Mouse (Mus musculus) myocyte (in vitro differentiated cells): Measurements from ENCODE around the gene Tmprss5. TPM values are rescaled to one million over a fixed set of nuclear protein-coding genes. Genes with fewer than 3 reads are reported as not detected.

Experiments
- H3K27me3 ChIP-seq: one replicate; pipeline ENCODE4 v1.6.1; 2011; ENCODE audit not compliant: control insufficient read depth, insufficient read depth, insufficient read length
- H3K36me3 ChIP-seq: one replicate; pipeline ENCODE4 v1.6.1; 2011; ENCODE audit not compliant: control insufficient read depth, insufficient read depth
- H3K4me2 ChIP-seq: one replicate; pipeline ENCODE4 v1.6.1; 2011; ENCODE audit warnings: low read depth, control low read depth
- H3K4me3 ChIP-seq: one replicate; pipeline ENCODE4 v1.5.1; 2011; ENCODE audit warnings: mild to moderate bottlenecking, control low read depth, moderate library complexity
- H3K79me2 ChIP-seq: one replicate; pipeline ENCODE4 v1.6.1; 2011; ENCODE audit not compliant: control insufficient read depth, insufficient read depth
- H3ac ChIP-seq: one replicate; pipeline ENCODE4 v1.6.1; 2011; ENCODE audit not compliant: control insufficient read depth, insufficient read length
- CEBPB ChIP-seq: IDR thresholded peaks from 2 replicates; pipeline ENCODE4 v1.6.1; 2011; ENCODE audit warnings: mild to moderate bottlenecking, moderate library complexity; ENCODE audit not compliant: poor library complexity, insufficient read depth, severe bottlenecking
- E2F4 ChIP-seq: IDR thresholded peaks from one replicate; pipeline ENCODE4 v1.6.1; 2011; ENCODE audit warnings: mild to moderate bottlenecking, control low read depth, moderate library complexity; ENCODE audit not compliant: insufficient read depth
- MAX ChIP-seq: IDR thresholded peaks from one replicate; pipeline ENCODE4 v1.6.1; 2011; ENCODE audit warnings: low read depth, mild to moderate bottlenecking, control low read depth
- MYOD1 ChIP-seq, 3 experiments: IDR thresholded peaks; one replicate each; pipeline ENCODE4 v1.6.1; 2011; ENCODE audit warnings: control low read depth in 2 of 3, low read depth in 2 of 3, mild to moderate bottlenecking in 2 of 3, moderate library complexity in 1 of 3; ENCODE audit not compliant: insufficient read length in 2 of 3, control insufficient read depth in 1 of 3
- MYOG ChIP-seq, 3 experiments: IDR thresholded peaks; one replicate each; pipeline ENCODE4 v1.6.1; 2011; ENCODE audit warnings: control low read depth in 2 of 3, low read depth in 2 of 3, mild to moderate bottlenecking in 2 of 3; ENCODE audit not compliant: insufficient read length in 2 of 3, control insufficient read depth in 1 of 3, insufficient read depth in 1 of 3
- POLR2A ChIP-seq: IDR thresholded peaks from one replicate; pipeline ENCODE4 v1.6.1; 2011; ENCODE audit warnings: low read depth, mild to moderate bottlenecking, control low read depth, moderate library complexity; ENCODE audit not compliant: insufficient read length
- POLR2AphosphoS2 ChIP-seq: IDR thresholded peaks from one replicate; pipeline ENCODE4 v1.6.1; 2011; ENCODE audit warnings: low read depth, control low read depth; ENCODE audit not compliant: insufficient read length
- REST ChIP-seq: IDR thresholded peaks from one replicate; pipeline ENCODE4 v1.6.1; 2011; ENCODE audit warnings: mild to moderate bottlenecking, control low read depth, moderate library complexity; ENCODE audit not compliant: insufficient read depth, insufficient read length
- SRF ChIP-seq: IDR thresholded peaks from one replicate; pipeline ENCODE4 v1.6.1; 2011; ENCODE audit warnings: low read depth; ENCODE audit not compliant: control insufficient read depth, insufficient read length
- TCF12 ChIP-seq: IDR thresholded peaks from one replicate; pipeline ENCODE4 v1.6.1; 2011; ENCODE audit warnings: mild to moderate bottlenecking, control low read depth; ENCODE audit not compliant: poor library complexity, insufficient read depth, severe bottlenecking
- TCF3 ChIP-seq: IDR thresholded peaks from one replicate; pipeline ENCODE4 v1.6.1; 2011; ENCODE audit warnings: low read depth, control low read depth; ENCODE audit not compliant: insufficient read length
- USF1 ChIP-seq: IDR thresholded peaks from one replicate; pipeline ENCODE4 v1.6.1; 2011; ENCODE audit warnings: low read depth, mild to moderate bottlenecking, control low read depth, moderate library complexity
- polyA plus RNA-seq: library from polyadenylated mRNA; unstranded; fragments of >200 nt; fragmentation: generic; extraction: Trizol; gene quantifications from one replicate; pipeline ENCODE4 v1.2.1, GENCODE M21; 2012; ENCODE audit warnings: missing spikeins

The Tmprss5 gene
- polyA plus RNA-seq, 1 experiment, result not detected

- no peak overlapping the region for H3K4me3 ChIP-seq
- no peak overlapping the region for H3ac ChIP-seq
- H3K79me2 ChIP-seq, result no peaks in the 10 kb centered on the region
- H3K36me3 ChIP-seq, result no peaks in the 10 kb centered on the region
- TF ChIP-seq POLR2AphosphoS2 (no peak), POLR2A (no peak), CEBPB (no peak), MAX (no peak), TCF3 (no peak), TCF12 (no peak), USF1 (no peak), E2F4 (no peak), REST (no peak), MYOG (IDR thresholded peaks at IDR 0.05; ENCODE audit: control insufficient read depth in 1 of 3, insufficient read depth in 1 of 3, insufficient read length in 2 of 3, low read depth in 2 of 3) (no peak), MYOD1 (IDR thresholded peaks at IDR 0.05; ENCODE audit: control insufficient read depth in 1 of 3, insufficient read length in 2 of 3, low read depth in 2 of 3) (no peak), SRF (no peak)
- H3K27me3 ChIP-seq, result peaks cover 4% of the 10 kb centered on the region
- H3K4me2 ChIP-seq, result no peak overlapping the region
Measured at GRCm38 (mm10) chr9:49145776-49146175, 64.7 kb downstream of the Tmprss5 start.

GRCm38 (mm10) chr9:49147031-49147430 lies 66.0 kb downstream of the Tmprss5 start:
- no peak for TF ChIP-seq MYOD1 (IDR thresholded peaks at IDR 0.05; ENCODE audit: control insufficient read depth in 1 of 3, insufficient read length in 2 of 3, low read depth in 2 of 3)
- no peak for TF ChIP-seq TCF12
- no peak for TF ChIP-seq POLR2AphosphoS2
- no peak for TF ChIP-seq TCF3
- no peak for TF ChIP-seq MYOG (IDR thresholded peaks at IDR 0.05; ENCODE audit: control insufficient read depth in 1 of 3, insufficient read depth in 1 of 3, insufficient read length in 2 of 3, low read depth in 2 of 3)
- TF ChIP-seq MAX, result no peak
- TF ChIP-seq POLR2A, result no peak
- TF ChIP-seq REST, result no peak
- no peak for TF ChIP-seq E2F4
- TF ChIP-seq CEBPB, result no peak
- no peak overlapping the region for H3K4me2 ChIP-seq
- H3K36me3 ChIP-seq, result no peaks in the 10 kb centered on the region
- peaks cover 4% of the 10 kb centered on the region for H3K27me3 ChIP-seq
- H3K4me3 ChIP-seq, result no peak overlapping the region
- no peaks in the 10 kb centered on the region for H3K79me2 ChIP-seq
- H3ac ChIP-seq, result no peak overlapping the region

Other genes starting within 250 kb of the Tmprss5 start
- gene Zbtb16, start 245.0 kb upstream of the Tmprss5 start, polyA plus RNA-seq, result not detected
- gene Htr3a, start 170.2 kb upstream of the Tmprss5 start, polyA plus RNA-seq, result not detected
- not detected for gene Htr3b, start 116.3 kb upstream of the Tmprss5 start, polyA plus RNA-seq
- gene Usp28, start 95.9 kb upstream of the Tmprss5 start, polyA plus RNA-seq, result 27.5 TPM
- 10.2 TPM for gene Zw10, start 25.6 kb upstream of the Tmprss5 start, polyA plus RNA-seq
- not detected for gene Gm4894, start 169.3 kb downstream of the Tmprss5 start, polyA plus RNA-seq